Mouse (Mus musculus) forebrain, embryonic 10.5 days (tissue): ENCODE data around the gene Irx6. TPM values are rescaled to one million over a fixed set of nuclear protein-coding genes. Genes with fewer than 3 reads are reported as not detected.

Experiments used
- polyA plus RNA-seq: library from polyadenylated mRNA; unstranded; fragments of >200 nt; fragmentation: Nextera tagmentation; extraction: Ambion mirVana; gene quantifications from 2 replicates; pipeline ENCODE4 v1.2.1, GENCODE M21; 2016

Irx6 gene
- polyA plus RNA-seq, 1 experiment from 2014 or later, result 0.22 TPM

Other genes starting within 250 kb of the Irx6 start
- gene Mmp2, start 153.0 kb downstream of the Irx6 start, polyA plus RNA-seq, result 38.4 and 43.3 TPM in 2 replicates
- gene Lpcat2, start 181.1 kb downstream of the Irx6 start, polyA plus RNA-seq, result 2.2 and 3.6 TPM in 2 replicates
- 0.19 TPM in 1 of 2 replicates, not detected in the other for gene Capns2, start 227.1 kb downstream of the Irx6 start, polyA plus RNA-seq